Mouse (Mus musculus): ENCODE results near the gene Ywhah. TPM values are rescaled to one million over a fixed set of nuclear protein-coding genes. Genes with fewer than 3 reads are reported as not detected.

The Ywhah gene
- 369 and 385 TPM in 2 replicates for polyA plus RNA-seq (2015; fragmentation: Nextera tagmentation; extraction: Ambion mirVana)

DNA sequence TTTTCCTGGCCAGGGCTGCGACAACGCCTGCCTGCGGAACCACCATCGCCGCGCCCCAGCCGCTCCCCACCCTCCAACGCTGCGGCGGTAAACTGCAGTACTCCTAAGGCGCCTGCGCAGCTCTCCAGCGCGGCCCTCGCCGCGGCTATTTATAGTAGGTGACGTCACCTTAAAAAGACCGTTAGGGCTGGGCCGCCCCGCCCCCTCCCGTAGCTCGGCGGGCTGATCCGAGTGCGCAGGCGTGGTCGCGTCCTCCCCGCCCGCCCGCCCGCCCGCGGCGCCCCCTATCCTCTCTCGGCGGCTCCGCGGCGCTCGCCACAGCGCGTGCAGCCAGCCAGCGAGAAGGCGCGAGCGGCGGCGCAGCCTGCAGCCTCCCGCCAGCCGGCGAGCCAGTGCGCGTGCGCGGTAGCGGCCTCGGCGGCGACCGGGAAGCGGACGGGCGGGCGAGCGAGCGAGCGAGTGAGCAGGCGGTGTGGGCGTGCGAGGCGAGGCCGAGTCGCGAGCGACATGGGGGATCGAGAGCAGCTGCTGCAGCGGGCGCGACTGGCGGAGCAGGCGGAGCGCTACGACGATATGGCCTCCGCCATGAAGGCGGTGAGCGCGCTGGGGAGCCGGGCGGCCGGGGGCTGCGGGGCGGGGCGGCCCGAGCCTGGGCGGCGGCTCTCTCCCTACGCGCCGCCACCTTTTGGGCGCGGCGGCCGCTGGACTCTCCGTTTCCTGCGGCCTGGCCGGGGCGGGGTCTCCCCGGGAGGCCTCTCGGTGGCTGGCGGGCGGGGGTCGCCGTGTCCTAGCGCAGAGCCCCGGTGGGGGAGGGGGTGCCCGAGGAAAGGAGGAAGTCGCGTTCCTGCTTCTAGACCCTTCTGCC lies at the start of gene Ywhah:
TSS of gene Ywhah (plus strand) at position 256 of the 865 bp plus-strand sequence.
- Histone ChIP-seq H3K4me1 (ENCODE audit: insufficient read depth, low read length) (peaks cover 23% of the 10 kb centered on the region), H3K4me3 (ENCODE audit: low read length) (peak within 1 kb of the TSS; percentile 83), H3K36me3 (ENCODE audit: insufficient read depth, low read length) (peaks cover 11% of the 10 kb centered on the region; the same call in 1 of the 2 replicates), H3K9me3 (ENCODE audit: low read length) (no peaks in the 10 kb centered on the region), H3K27me3 (ENCODE audit: insufficient read depth, low read length) (no peaks in the 10 kb centered on the region), H3K9ac (replicated peaks; ENCODE audit: low read length) (peak within 1 kb of the TSS; percentile 96), H3K27ac (ENCODE audit: low read length) (peak within 1 kb of the TSS; percentile 99), H3K4me2 (replicated peaks; ENCODE audit: low read depth, low read length) (peak within 1 kb of the TSS; percentile 66)
- ATAC-seq (ENCODE audit: low FRiP score, low TSS enrichment): peak; percentile 97
- under 1% methylated on average over 84 of the region's 121 CpGs for WGBS

DNA sequence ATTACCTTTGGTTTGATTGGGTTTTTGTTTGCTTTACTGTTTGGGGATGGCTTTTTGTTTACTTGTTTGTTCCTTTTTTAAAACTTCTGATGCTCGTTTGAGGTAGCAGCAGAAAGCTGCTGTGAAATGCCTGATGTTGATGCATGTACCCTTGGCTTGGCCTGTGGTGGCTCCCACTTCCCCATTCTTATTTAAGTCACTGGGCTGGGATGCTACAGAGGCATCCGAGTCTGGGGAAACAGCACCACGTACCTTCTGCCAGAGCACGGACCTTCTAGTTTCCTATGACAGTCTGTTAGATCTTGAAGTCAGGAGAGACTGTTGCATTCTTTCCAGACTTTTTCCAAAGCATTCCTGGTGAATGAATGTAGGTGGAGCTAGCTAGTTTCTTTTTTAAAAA lies 42.1 kb upstream of the Ywhah start:
- Histone ChIP-seq H3K27ac (ENCODE audit: low read length) (no peak overlapping the region), H3K36me3 (ENCODE audit: insufficient read depth, low read length) (peaks cover 24% of the 10 kb centered on the region; the same call in 1 of the 2 replicates), H3K9me3 (ENCODE audit: low read length) (no peaks in the 10 kb centered on the region), H3K9ac (replicated peaks; ENCODE audit: low read length) (no peak overlapping the region), H3K4me2 (replicated peaks; ENCODE audit: low read depth, low read length) (no peak overlapping the region), H3K27me3 (ENCODE audit: insufficient read depth, low read length) (no peaks in the 10 kb centered on the region), H3K4me1 (ENCODE audit: insufficient read depth, low read length) (no peaks in the 10 kb centered on the region), H3K4me3 (ENCODE audit: low read length) (no peak overlapping the region)
- WGBS: 81% methylated on average over 4 of the region's 4 CpGs
- ATAC-seq (ENCODE audit: low FRiP score, low TSS enrichment): no peak

DNA sequence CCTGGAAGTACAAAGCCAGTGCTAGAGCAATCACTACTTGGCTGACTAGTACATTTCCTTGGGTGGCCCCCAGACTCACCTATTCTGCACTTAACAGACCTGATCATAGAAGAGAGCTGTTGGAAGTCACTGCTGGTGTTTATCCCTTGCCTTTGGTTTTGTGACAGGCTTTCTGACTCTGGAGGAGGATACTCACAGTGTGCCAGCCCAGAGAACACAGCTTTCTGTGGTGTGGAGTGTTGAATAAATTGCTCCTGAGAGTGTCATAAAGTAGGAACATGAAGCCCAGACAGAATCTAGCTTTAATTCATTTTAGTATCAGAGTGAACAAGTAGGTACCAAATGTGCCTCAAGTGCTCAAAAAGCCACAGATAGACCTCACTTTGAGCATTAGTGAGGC lies 41.4 kb upstream of the Ywhah start:
- no peak overlapping the region for H3K4me2 ChIP-seq (replicated peaks; ENCODE audit: low read depth, low read length)
- no peak for ATAC-seq (ENCODE audit: low FRiP score, low TSS enrichment)
- no peaks in the 10 kb centered on the region for H3K9me3 ChIP-seq (ENCODE audit: low read length)
- no peaks in the 10 kb centered on the region for H3K27me3 ChIP-seq (ENCODE audit: insufficient read depth, low read length)
- peaks cover 24% of the 10 kb centered on the region; the same call in 1 of the 2 replicates for H3K36me3 ChIP-seq (ENCODE audit: insufficient read depth, low read length)
- H3K4me3 ChIP-seq (ENCODE audit: low read length): no peak overlapping the region
- H3K4me1 ChIP-seq (ENCODE audit: insufficient read depth, low read length): no peaks in the 10 kb centered on the region
- no peak overlapping the region for H3K27ac ChIP-seq (ENCODE audit: low read length)
- no peak overlapping the region for H3K9ac ChIP-seq (replicated peaks; ENCODE audit: low read length)

DNA sequence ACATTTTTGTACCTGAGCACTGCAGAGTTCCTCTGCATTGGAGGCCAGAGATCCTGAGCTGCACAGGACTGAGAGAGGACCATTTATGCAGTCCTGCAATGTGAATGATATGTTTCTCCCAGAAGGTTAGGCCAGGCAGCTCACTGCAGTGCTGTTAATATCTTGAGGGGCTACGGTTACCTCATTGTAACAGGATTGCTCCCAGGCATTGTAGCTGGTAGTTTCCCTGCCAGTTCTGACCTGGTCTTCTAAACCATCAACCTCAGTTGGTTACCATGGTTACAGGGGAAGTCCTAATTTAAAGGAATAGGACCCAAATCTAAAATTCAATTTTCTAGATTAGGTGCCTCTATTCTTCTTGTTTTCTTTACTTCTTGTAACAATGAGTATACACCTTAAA lies 33.2 kb upstream of the Ywhah start:
- no peaks in the 10 kb centered on the region for H3K9me3 ChIP-seq (ENCODE audit: low read length)
- H3K27me3 ChIP-seq (ENCODE audit: insufficient read depth, low read length): no peaks in the 10 kb centered on the region
- H3K4me2 ChIP-seq (replicated peaks; ENCODE audit: low read depth, low read length): no peak overlapping the region
- no peak overlapping the region for H3K27ac ChIP-seq (ENCODE audit: low read length)
- H3K4me3 ChIP-seq (ENCODE audit: low read length): no peak overlapping the region
- H3K4me1 ChIP-seq (ENCODE audit: insufficient read depth, low read length): no peaks in the 10 kb centered on the region
- WGBS: 77% methylated on average over 1 of the region's 1 CpGs
- peaks cover 40% of the 10 kb centered on the region for H3K36me3 ChIP-seq (ENCODE audit: insufficient read depth, low read length)
- no peak overlapping the region for H3K9ac ChIP-seq (replicated peaks; ENCODE audit: low read length)
- no peak for ATAC-seq (ENCODE audit: low FRiP score, low TSS enrichment)

DNA sequence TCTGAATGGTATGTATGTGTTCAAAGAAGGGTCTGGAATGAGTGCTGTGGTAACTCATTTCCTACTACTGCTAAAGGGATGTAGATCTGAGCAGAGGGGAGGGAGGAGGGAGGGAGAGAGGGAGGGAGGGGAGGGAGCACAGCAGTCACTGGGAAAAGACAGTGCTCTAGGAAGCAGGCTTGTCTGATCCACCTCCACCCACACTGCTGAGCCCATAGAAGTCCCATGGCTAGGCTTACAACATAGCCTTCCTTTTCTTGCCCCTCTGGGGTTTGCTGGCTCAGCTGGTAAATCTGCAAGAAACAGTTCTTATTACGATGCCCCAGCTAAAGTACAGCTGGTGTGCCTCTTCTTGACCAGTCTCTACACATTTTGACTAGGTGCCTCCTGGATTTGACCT lies 30.7 kb upstream of the Ywhah start:
- WGBS: 85% methylated on average over 1 of the region's 1 CpGs
- peaks cover 30% of the 10 kb centered on the region for H3K36me3 ChIP-seq (ENCODE audit: insufficient read depth, low read length)
- H3K4me3 ChIP-seq (ENCODE audit: low read length): no peak overlapping the region
- no peaks in the 10 kb centered on the region for H3K9me3 ChIP-seq (ENCODE audit: low read length)
- H3K4me1 ChIP-seq (ENCODE audit: insufficient read depth, low read length): no peaks in the 10 kb centered on the region; the same call in 1 of the 2 replicates
- no peak overlapping the region for H3K27ac ChIP-seq (ENCODE audit: low read length)
- H3K9ac ChIP-seq (replicated peaks; ENCODE audit: low read length): no peak overlapping the region
- ATAC-seq (ENCODE audit: low FRiP score, low TSS enrichment): no peak
- H3K27me3 ChIP-seq (ENCODE audit: insufficient read depth, low read length): no peaks in the 10 kb centered on the region
- no peak overlapping the region for H3K4me2 ChIP-seq (replicated peaks; ENCODE audit: low read depth, low read length)

DNA sequence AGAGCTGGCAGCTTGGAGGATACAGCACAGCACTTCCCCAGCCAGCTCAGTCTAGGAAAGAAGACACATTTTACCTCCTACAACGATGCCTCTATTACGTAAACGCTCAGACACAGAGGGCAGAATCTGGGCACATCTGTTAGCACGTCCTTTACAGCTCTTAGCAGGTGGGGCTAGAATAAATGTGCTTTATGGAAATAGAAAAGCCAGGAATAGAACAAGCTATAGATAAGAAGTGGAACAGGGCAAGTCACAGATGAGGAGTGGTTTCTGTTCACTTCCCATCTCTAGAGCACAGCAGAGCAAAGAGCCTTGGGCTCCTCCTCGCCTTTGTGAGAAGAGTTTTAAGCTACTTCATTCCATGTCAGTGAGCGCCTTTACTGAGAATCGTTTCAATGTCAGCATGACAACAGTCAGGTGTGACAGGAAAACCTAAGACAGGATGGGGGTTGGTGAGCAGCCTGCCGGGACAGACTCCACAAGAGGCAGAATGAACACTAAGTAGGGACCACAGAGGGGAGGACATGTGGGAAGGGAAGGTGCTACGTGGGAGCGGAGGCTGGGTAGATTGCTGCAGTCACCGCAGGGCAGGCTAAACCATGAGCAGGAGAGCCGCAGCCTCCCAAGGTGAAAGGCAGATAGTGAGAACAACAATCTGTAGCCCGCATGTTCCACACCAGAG lies 28.5 kb upstream of the Ywhah start:
- no peak overlapping the region for H3K4me3 ChIP-seq (ENCODE audit: low read length)
- 69% methylated on average over 13 of the region's 13 CpGs for WGBS
- no peak for ATAC-seq (ENCODE audit: low FRiP score, low TSS enrichment)
- H3K9me3 ChIP-seq (ENCODE audit: low read length): no peaks in the 10 kb centered on the region
- no peak overlapping the region for H3K4me2 ChIP-seq (replicated peaks; ENCODE audit: low read depth, low read length)
- no peak overlapping the region for H3K27ac ChIP-seq (ENCODE audit: low read length)
- H3K36me3 ChIP-seq (ENCODE audit: insufficient read depth, low read length): peaks cover 15% of the 10 kb centered on the region
- H3K4me1 ChIP-seq (ENCODE audit: insufficient read depth, low read length): no peaks in the 10 kb centered on the region; the same call in 1 of the 2 replicates
- H3K9ac ChIP-seq (replicated peaks; ENCODE audit: low read length): no peak overlapping the region
- H3K27me3 ChIP-seq (ENCODE audit: insufficient read depth, low read length): no peaks in the 10 kb centered on the region

DNA sequence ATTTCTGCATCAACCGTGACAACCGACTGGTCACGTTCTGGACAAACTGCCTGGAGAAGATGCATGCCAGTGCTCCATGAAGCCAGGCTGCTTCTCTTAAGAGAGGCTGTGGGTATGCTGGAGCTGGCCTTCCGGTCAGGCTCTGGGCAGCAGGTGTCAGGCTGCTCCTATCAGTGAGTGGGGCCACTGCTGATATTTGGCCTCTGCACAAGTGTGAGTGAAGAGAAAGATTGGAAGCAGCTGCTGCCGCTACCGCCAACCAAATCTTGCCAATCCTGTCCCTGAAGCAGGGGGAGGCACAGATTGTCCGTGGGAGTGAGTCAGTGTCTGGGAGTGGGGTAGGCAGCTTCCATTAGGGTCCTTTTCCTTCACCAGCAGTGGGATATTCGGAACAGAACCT lies 27.5 kb upstream of the Ywhah start:
- no peak overlapping the region for H3K4me2 ChIP-seq (replicated peaks; ENCODE audit: low read depth, low read length)
- ATAC-seq (ENCODE audit: low FRiP score, low TSS enrichment): 0 out of 2 replicates have a peak, but pooled peaks have one; percentile 43
- H3K9me3 ChIP-seq (ENCODE audit: low read length): no peaks in the 10 kb centered on the region
- H3K27ac ChIP-seq (ENCODE audit: low read length): no peak overlapping the region
- H3K4me3 ChIP-seq (ENCODE audit: low read length): no peak overlapping the region
- no peaks in the 10 kb centered on the region for H3K27me3 ChIP-seq (ENCODE audit: insufficient read depth, low read length)
- 56% methylated on average over 8 of the region's 8 CpGs for WGBS
- H3K4me1 ChIP-seq (ENCODE audit: insufficient read depth, low read length): no peaks in the 10 kb centered on the region; the same call in none of the 2 replicates
- peaks cover 11% of the 10 kb centered on the region for H3K36me3 ChIP-seq (ENCODE audit: insufficient read depth, low read length)
- H3K9ac ChIP-seq (replicated peaks; ENCODE audit: low read length): no peak overlapping the region

DNA sequence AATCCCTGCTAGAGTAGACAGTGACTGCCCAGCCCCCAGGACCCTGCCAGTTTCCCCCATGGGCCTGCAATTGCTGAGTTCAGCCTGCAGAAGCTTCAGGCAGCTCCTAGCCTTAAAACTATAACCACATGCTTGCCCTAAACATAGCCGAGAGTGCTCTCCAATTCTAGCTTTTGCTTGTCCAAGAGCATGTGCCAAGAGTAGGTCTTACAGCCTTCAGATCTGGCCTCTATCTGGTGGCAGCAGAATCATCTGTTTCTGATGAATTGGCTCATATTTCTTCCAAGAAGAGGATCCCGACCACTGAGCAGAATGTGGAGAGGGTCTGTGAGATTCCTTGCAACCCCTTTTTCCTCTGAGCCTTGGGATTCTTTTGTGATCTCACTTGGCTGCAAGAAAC lies 24.1 kb upstream of the Ywhah start:
- Histone ChIP-seq H3K9ac (replicated peaks; ENCODE audit: low read length) (no peak overlapping the region), H3K9me3 (ENCODE audit: low read length) (no peaks in the 10 kb centered on the region), H3K36me3 (ENCODE audit: insufficient read depth, low read length) (no peaks in the 10 kb centered on the region), H3K27me3 (ENCODE audit: insufficient read depth, low read length) (no peaks in the 10 kb centered on the region), H3K27ac (ENCODE audit: low read length) (no peak overlapping the region), H3K4me3 (ENCODE audit: low read length) (no peak overlapping the region), H3K4me1 (ENCODE audit: insufficient read depth, low read length) (no peaks in the 10 kb centered on the region; the same call in none of the 2 replicates), H3K4me2 (replicated peaks; ENCODE audit: low read depth, low read length) (no peak overlapping the region)
- WGBS: 49% methylated on average over 2 of the region's 2 CpGs
- ATAC-seq (ENCODE audit: low FRiP score, low TSS enrichment): no peak

DNA sequence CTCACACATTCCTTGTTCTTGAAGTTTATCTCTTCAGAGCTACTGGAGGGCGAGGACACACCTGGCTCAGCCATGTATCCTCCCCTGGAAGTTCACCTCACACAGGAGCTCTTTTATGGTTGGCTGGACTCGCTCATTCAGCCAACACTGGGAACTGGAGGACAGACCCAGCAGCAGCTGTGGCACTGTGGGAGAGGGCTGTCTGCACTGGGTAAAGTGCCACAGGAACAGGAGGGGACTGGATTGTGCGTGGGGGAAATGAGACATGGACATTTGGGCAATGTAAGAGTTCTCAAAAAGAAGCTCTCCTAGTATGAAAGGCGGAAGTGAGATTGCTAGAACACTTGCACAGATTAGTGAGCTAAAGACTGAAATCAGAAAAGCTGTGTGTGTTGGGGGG lies 22.9 kb upstream of the Ywhah start:
- no peak overlapping the region for H3K4me2 ChIP-seq (replicated peaks; ENCODE audit: low read depth, low read length)
- no peaks in the 10 kb centered on the region for H3K27me3 ChIP-seq (ENCODE audit: insufficient read depth, low read length)
- H3K9me3 ChIP-seq (ENCODE audit: low read length): no peaks in the 10 kb centered on the region
- no peak for ATAC-seq (ENCODE audit: low FRiP score, low TSS enrichment)
- H3K9ac ChIP-seq (replicated peaks; ENCODE audit: low read length): no peak overlapping the region
- no peaks in the 10 kb centered on the region for H3K36me3 ChIP-seq (ENCODE audit: insufficient read depth, low read length)
- H3K4me3 ChIP-seq (ENCODE audit: low read length): no peak overlapping the region
- no peak overlapping the region for H3K27ac ChIP-seq (ENCODE audit: low read length)
- WGBS: 62% methylated on average over 4 of the region's 4 CpGs
- H3K4me1 ChIP-seq (ENCODE audit: insufficient read depth, low read length): no peaks in the 10 kb centered on the region; the same call in none of the 2 replicates

DNA sequence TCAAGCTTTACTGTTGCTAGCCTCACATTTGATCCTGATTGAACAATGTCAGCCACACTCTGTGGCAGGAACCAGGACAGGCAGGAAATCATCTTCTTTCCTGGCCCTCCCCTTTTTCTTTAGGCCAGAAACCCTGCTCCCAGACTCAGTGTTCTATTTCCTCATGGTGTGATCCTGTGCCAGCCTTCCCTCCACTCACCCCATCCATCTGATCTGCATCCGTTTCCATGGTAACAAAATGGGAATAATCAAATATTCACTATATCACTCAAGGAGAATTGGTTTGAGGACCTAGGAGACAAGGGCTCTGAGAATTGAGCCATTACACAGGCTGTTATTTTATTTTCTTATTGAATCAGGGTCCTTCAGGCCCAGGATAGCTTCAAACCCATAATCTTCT lies 22.1 kb upstream of the Ywhah start:
- ATAC-seq (ENCODE audit: low FRiP score, low TSS enrichment): no peak
- no peak overlapping the region for H3K4me2 ChIP-seq (replicated peaks; ENCODE audit: low read depth, low read length)
- H3K4me1 ChIP-seq (ENCODE audit: insufficient read depth, low read length): no peaks in the 10 kb centered on the region; the same call in 1 of the 2 replicates
- no peaks in the 10 kb centered on the region for H3K27me3 ChIP-seq (ENCODE audit: insufficient read depth, low read length)
- H3K27ac ChIP-seq (ENCODE audit: low read length): no peak overlapping the region
- no peak overlapping the region for H3K4me3 ChIP-seq (ENCODE audit: low read length)
- no peaks in the 10 kb centered on the region for H3K36me3 ChIP-seq (ENCODE audit: insufficient read depth, low read length)
- H3K9ac ChIP-seq (replicated peaks; ENCODE audit: low read length): no peak overlapping the region
- WGBS: 86% methylated on average over 1 of the region's 1 CpGs
- H3K9me3 ChIP-seq (ENCODE audit: low read length): no peaks in the 10 kb centered on the region
